Mouse (Mus musculus): ENCODE measurements around the gene Mars. TPM values are rescaled to one million over a fixed set of nuclear protein-coding genes. Genes with fewer than 3 reads are reported as not detected.

Mars gene
- polyA plus RNA-seq, 1 experiment: 30.7 TPM

- Histone ChIP-seq H3K4me1 (ENCODE audit: control insufficient read depth, insufficient read depth, insufficient read length, low read length) (peaks cover 8% of the 10 kb centered on the region), H3K27ac (ENCODE audit: insufficient read depth, low read depth, low read length) (peak within 1 kb of the TSS; percentile 34; the same call in 1 of the 2 replicates), H3K4me3 (ENCODE audit: low read depth, low read length) (peak within 1 kb of the TSS; percentile 60), H3K36me3 (ENCODE audit: control insufficient read depth, insufficient read depth, low read length) (no peaks in the 10 kb centered on the region), H3K27me3 (ENCODE audit: control insufficient read depth, insufficient read depth, low read length) (peaks cover 32% of the 10 kb centered on the region)
- TF ChIP-seq POLR2A (IDR thresholded peaks at IDR 0.05; ENCODE audit: low read depth, low read length) (no peak), CTCF (IDR thresholded peaks at IDR 0.05; ENCODE audit: extremely low read depth, insufficient read length, insufficient replicate concordance, low read depth, low read length) (peak; percentile 88)
- WGBS: under 1% methylated on average over 29 of the region's 29 CpGs
These were observed 30.5 kb upstream of the Mars start, which contains the start of gene Gli1 for GRCm38 (mm10) chr10:127341891-127342639. Gene Gli1 (minus strand): TSS chr10:127341974.

- Histone ChIP-seq H3K27me3 (ENCODE audit: control insufficient read depth, insufficient read depth, low read length) (peaks cover 32% of the 10 kb centered on the region), H3K4me3 (ENCODE audit: low read depth, low read length) (peak overlapping the region; percentile 60), H3K27ac (ENCODE audit: insufficient read depth, low read depth, low read length) (0 out of 2 replicates have a peak overlapping the region, but pooled peaks have one; percentile 34), H3K36me3 (ENCODE audit: control insufficient read depth, insufficient read depth, low read length) (no peaks in the 10 kb centered on the region), H3K4me1 (ENCODE audit: control insufficient read depth, insufficient read depth, insufficient read length, low read length) (peaks cover 8% of the 10 kb centered on the region)
- WGBS: 1% methylated on average over 9 of the region's 11 CpGs
- TF ChIP-seq POLR2A (IDR thresholded peaks at IDR 0.05; ENCODE audit: low read depth, low read length): no peak
- TF ChIP-seq CTCF (IDR thresholded peaks at IDR 0.05; ENCODE audit: extremely low read depth, insufficient read length, insufficient replicate concordance, low read depth, low read length): no peak
These were observed 29.7 kb upstream of the Mars start for GRCm38 (mm10) chr10:127341360-127341690.

- no peaks in the 10 kb centered on the region for H3K36me3 ChIP-seq (ENCODE audit: control insufficient read depth, insufficient read depth, low read length)
- peak overlapping the region; percentile 60 for H3K4me3 ChIP-seq (ENCODE audit: low read depth, low read length)
- H3K27ac ChIP-seq (ENCODE audit: insufficient read depth, low read depth, low read length): peak overlapping the region; percentile 37; the same call in 1 of the 2 replicates
- H3K4me1 ChIP-seq (ENCODE audit: control insufficient read depth, insufficient read depth, insufficient read length, low read length): peaks cover 8% of the 10 kb centered on the region
- TF ChIP-seq POLR2A (IDR thresholded peaks at IDR 0.05; ENCODE audit: low read depth, low read length): no peak
- no peak for TF ChIP-seq CTCF (IDR thresholded peaks at IDR 0.05; ENCODE audit: extremely low read depth, insufficient read length, insufficient replicate concordance, low read depth, low read length)
- 5% methylated on average over 27 of the region's 27 CpGs for WGBS
- peaks cover 32% of the 10 kb centered on the region for H3K27me3 ChIP-seq (ENCODE audit: control insufficient read depth, insufficient read depth, low read length)
These were observed 29.2 kb upstream of the Mars start for GRCm38 (mm10) chr10:127340577-127341359.

- Histone ChIP-seq H3K36me3 (ENCODE audit: control insufficient read depth, insufficient read depth, low read length) (no peaks in the 10 kb centered on the region), H3K4me3 (ENCODE audit: low read depth, low read length) (peak overlapping the region; percentile 60), H3K27ac (ENCODE audit: insufficient read depth, low read depth, low read length) (peak overlapping the region; percentile 67), H3K27me3 (ENCODE audit: control insufficient read depth, insufficient read depth, low read length) (peaks cover 32% of the 10 kb centered on the region), H3K4me1 (ENCODE audit: control insufficient read depth, insufficient read depth, insufficient read length, low read length) (peaks cover 8% of the 10 kb centered on the region)
- WGBS: under 1% methylated on average over 42 of the region's 42 CpGs
- TF ChIP-seq POLR2A (IDR thresholded peaks at IDR 0.05; ENCODE audit: low read depth, low read length): no peak
- no peak for TF ChIP-seq CTCF (IDR thresholded peaks at IDR 0.05; ENCODE audit: extremely low read depth, insufficient read length, insufficient replicate concordance, low read depth, low read length)
These were observed 28.3 kb upstream of the Mars start for GRCm38 (mm10) chr10:127339683-127340576.

- H3K27me3 ChIP-seq (ENCODE audit: control insufficient read depth, insufficient read depth, low read length): peaks cover 32% of the 10 kb centered on the region
- H3K36me3 ChIP-seq (ENCODE audit: control insufficient read depth, insufficient read depth, low read length): no peaks in the 10 kb centered on the region
- TF ChIP-seq CTCF (IDR thresholded peaks at IDR 0.05; ENCODE audit: extremely low read depth, insufficient read length, insufficient replicate concordance, low read depth, low read length): peak; percentile 75; the same call in 1 of the 2 replicates
- no peak for TF ChIP-seq POLR2A (IDR thresholded peaks at IDR 0.05; ENCODE audit: low read depth, low read length)
- H3K4me3 ChIP-seq (ENCODE audit: low read depth, low read length): peak overlapping the region; percentile 60
- under 1% methylated on average over 31 of the region's 31 CpGs for WGBS
- peaks cover 8% of the 10 kb centered on the region for H3K4me1 ChIP-seq (ENCODE audit: control insufficient read depth, insufficient read depth, insufficient read length, low read length)
- H3K27ac ChIP-seq (ENCODE audit: insufficient read depth, low read depth, low read length): peak overlapping the region; percentile 67
These were observed 27.5 kb upstream of the Mars start for GRCm38 (mm10) chr10:127338930-127339682.

GRCm38 (mm10) chr10:127337536-127338099 lies 26.0 kb upstream of the Mars start:
- no peak overlapping the region for H3K4me3 ChIP-seq (ENCODE audit: low read depth, low read length)
- H3K27me3 ChIP-seq (ENCODE audit: control insufficient read depth, insufficient read depth, low read length): peaks cover 32% of the 10 kb centered on the region
- no peak overlapping the region for H3K27ac ChIP-seq (ENCODE audit: insufficient read depth, low read depth, low read length)
- H3K4me1 ChIP-seq (ENCODE audit: control insufficient read depth, insufficient read depth, insufficient read length, low read length): peaks cover 8% of the 10 kb centered on the region
- 74% methylated on average over 6 of the region's 6 CpGs for WGBS
- no peaks in the 10 kb centered on the region for H3K36me3 ChIP-seq (ENCODE audit: control insufficient read depth, insufficient read depth, low read length)
- no peak for TF ChIP-seq CTCF (IDR thresholded peaks at IDR 0.05; ENCODE audit: extremely low read depth, insufficient read length, insufficient replicate concordance, low read depth, low read length)
- no peak for TF ChIP-seq POLR2A (IDR thresholded peaks at IDR 0.05; ENCODE audit: low read depth, low read length)

Data from small intestine, adult 2 months (tissue).